Mouse (Mus musculus) heart, embryonic 10.5 days (tissue): ENCODE results near the gene Nudt17. TPM values are rescaled to one million over a fixed set of nuclear protein-coding genes. Genes with fewer than 3 reads are reported as not detected.
"Not testable (repeated sequence)": the region's sequence is repeated elsewhere in the genome, so short reads cannot be mapped to it uniquely, and the experiment has no call there.

Experiments
- DNase-seq: peaks from one replicate; pipeline ENCODE4 v3.0.0-alpha.2; 2017; ENCODE audit warnings: low spot score
- H3K27ac ChIP-seq: fragments of 300-500 bp; sonication (generic); 2 replicates; pipeline ENCODE4 v1.5.1; 2016; ENCODE audit warnings: mild to moderate bottlenecking
- H3K27me3 ChIP-seq: fragments of 300-500 bp; sonication (generic); 2 replicates; pipeline ENCODE4 v1.6.1; 2016; ENCODE audit warnings: mild to moderate bottlenecking; ENCODE audit not compliant: poor library complexity, insufficient read depth, severe bottlenecking
- H3K36me3 ChIP-seq: fragments of 300-500 bp; sonication (generic); 2 replicates; pipeline ENCODE4 v1.6.1; 2016; ENCODE audit warnings: mild to moderate bottlenecking, moderate library complexity
- H3K4me1 ChIP-seq: fragments of 300-500 bp; sonication (generic); 2 replicates; pipeline ENCODE4 v1.6.1; 2016; ENCODE audit warnings: mild to moderate bottlenecking
- H3K4me3 ChIP-seq: fragments of 300-500 bp; sonication (generic); 2 replicates; pipeline ENCODE4 v1.5.1; 2016; ENCODE audit warnings: mild to moderate bottlenecking, moderate library complexity
- H3K9me3 ChIP-seq: fragments of 300-500 bp; sonication (generic); 2 replicates; pipeline ENCODE4 v1.6.1; 2016; ENCODE audit warnings: mild to moderate bottlenecking, moderate library complexity
- WGBS: fragments of 180-500 bp; shearing (Covaris S2); methylation state at CpG from one replicate; pipeline ENCODE4 v1.1.7; 2016; 5-methylcytosine and 5-hydroxymethylcytosine counted together
- polyA plus RNA-seq: library from polyadenylated mRNA; unstranded; fragments of >200 nt; fragmentation: Nextera tagmentation; extraction: Ambion mirVana; gene quantifications from 2 replicates; pipeline ENCODE4 v1.2.1, GENCODE M21; 2016

The Nudt17 gene
- polyA plus RNA-seq, 1 experiment from 2014 or later = 7.1 TPM

- peaks cover 58% of the 10 kb centered on the region for H3K27me3 ChIP-seq
- H3K4me1 ChIP-seq = peaks cover 12% of the 10 kb centered on the region
- no peaks in the 10 kb centered on the region for H3K36me3 ChIP-seq
- WGBS = 11% methylated on average over 5 of the region's 5 CpGs
- H3K9me3 ChIP-seq = no peaks in the 10 kb centered on the region
- H3K4me3 ChIP-seq = no peak overlapping the region
- H3K27ac ChIP-seq = no peak overlapping the region
- DNase-seq = peak; percentile 71
Observed at GRCm38 (mm10) chr3:96679159-96679674, 29.1 kb downstream of the Nudt17 start.

DNA sequence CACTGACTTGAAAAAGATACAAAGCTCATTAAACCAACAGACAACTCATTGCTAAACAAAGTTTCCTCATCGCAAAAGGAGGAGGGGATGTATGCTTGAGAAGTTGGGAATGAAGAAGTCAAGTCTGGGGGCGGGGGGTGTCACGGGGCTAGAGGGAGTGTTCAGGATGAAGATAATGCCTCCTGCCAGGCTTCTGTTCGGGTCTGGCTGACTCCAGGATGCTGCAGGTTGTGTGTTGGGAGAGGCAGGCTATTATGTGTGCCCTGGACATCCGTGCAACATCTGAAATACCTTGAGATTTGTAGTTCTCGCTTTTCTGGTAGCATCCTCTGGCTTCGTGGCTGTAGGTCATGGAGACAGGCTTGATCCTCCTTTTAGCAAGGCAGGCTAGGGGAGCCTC, 29.9 kb downstream of the Nudt17 start:
- Histone ChIP-seq H3K4me1 (peaks cover 9% of the 10 kb centered on the region), H3K4me3 (no peak overlapping the region), H3K27ac (no peak overlapping the region), H3K36me3 (no peaks in the 10 kb centered on the region), H3K27me3 (peaks cover 50% of the 10 kb centered on the region), H3K9me3 (no peaks in the 10 kb centered on the region)
- 64% methylated on average over 7 of the region's 7 CpGs for WGBS
- no peak for DNase-seq

DNA sequence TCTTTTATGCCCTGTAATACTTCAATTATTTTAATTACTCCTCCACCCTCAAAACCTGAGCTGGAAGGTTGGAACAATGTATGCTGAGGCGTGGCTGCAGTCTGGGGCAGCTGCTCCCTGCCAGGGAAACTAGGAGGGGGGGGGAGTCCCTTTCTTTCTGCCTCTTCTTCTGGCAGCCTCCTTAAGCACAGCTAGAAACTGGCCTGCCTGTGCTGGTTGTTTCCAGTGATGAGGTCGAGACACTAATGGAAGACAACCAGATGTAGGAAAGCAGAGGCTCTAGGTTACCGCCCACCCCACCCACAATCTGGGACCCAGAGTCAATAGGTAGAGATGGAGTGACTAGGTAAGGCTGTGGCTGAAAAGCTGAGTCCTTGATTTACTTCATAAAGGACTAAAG, 32.7 kb downstream of the Nudt17 start:
- no peaks in the 10 kb centered on the region for H3K36me3 ChIP-seq
- H3K4me1 ChIP-seq = peaks cover 9% of the 10 kb centered on the region
- peaks cover 41% of the 10 kb centered on the region for H3K27me3 ChIP-seq
- no peak overlapping the region for H3K4me3 ChIP-seq
- no peak overlapping the region for H3K27ac ChIP-seq
- DNase-seq = no peak
- WGBS = 50% methylated on average over 3 of the region's 3 CpGs
- no peaks in the 10 kb centered on the region for H3K9me3 ChIP-seq

GRCm38 (mm10) chr3:96675171-96675570, 33.2 kb downstream of the Nudt17 start:
- H3K27ac ChIP-seq = no peak overlapping the region
- peaks cover 36% of the 10 kb centered on the region for H3K27me3 ChIP-seq
- 88% methylated on average over 3 of the region's 3 CpGs for WGBS
- no peaks in the 10 kb centered on the region for H3K9me3 ChIP-seq
- peaks cover 14% of the 10 kb centered on the region for H3K4me1 ChIP-seq
- DNase-seq = no peak
- H3K36me3 ChIP-seq = no peaks in the 10 kb centered on the region
- H3K4me3 ChIP-seq = no peak overlapping the region

DNA sequence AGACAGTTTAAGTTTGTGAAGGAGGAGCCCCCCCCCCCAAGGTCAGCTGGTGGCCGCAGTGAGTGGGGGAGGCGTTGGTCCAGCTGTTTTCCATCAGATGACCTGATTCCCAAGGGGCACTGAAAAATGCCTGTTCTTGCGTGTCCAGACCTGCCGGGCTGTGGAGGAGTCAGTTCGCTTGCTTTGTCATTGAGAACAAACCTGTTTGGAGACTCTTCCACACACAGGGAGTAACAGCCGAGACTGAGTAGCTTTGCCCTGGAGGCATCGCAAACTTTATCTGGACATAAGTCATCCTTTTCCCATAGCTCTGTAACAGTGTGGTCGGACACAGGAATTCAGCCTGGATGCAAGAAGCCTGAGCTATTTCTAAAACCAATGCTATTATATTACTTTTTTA, 33.9 kb downstream of the Nudt17 start:
- Histone ChIP-seq H3K4me1 (peaks cover 19% of the 10 kb centered on the region), H3K4me3 (no peak overlapping the region), H3K36me3 (no peaks in the 10 kb centered on the region), H3K27me3 (peaks cover 29% of the 10 kb centered on the region), H3K27ac (no peak overlapping the region), H3K9me3 (no peaks in the 10 kb centered on the region)
- peak; percentile 61 for DNase-seq
- WGBS = 54% methylated on average over 8 of the region's 8 CpGs

GRCm38 (mm10) chr3:96673514-96673913, 34.8 kb downstream of the Nudt17 start:
- DNase-seq = peak; percentile 57
- H3K9me3 ChIP-seq = no peaks in the 10 kb centered on the region
- peaks cover 14% of the 10 kb centered on the region for H3K4me1 ChIP-seq
- H3K27me3 ChIP-seq = peaks cover 21% of the 10 kb centered on the region
- H3K36me3 ChIP-seq = no peaks in the 10 kb centered on the region
- H3K27ac ChIP-seq = no peak overlapping the region
- 59% methylated on average over 4 of the region's 4 CpGs for WGBS
- H3K4me3 ChIP-seq = no peak overlapping the region

DNA sequence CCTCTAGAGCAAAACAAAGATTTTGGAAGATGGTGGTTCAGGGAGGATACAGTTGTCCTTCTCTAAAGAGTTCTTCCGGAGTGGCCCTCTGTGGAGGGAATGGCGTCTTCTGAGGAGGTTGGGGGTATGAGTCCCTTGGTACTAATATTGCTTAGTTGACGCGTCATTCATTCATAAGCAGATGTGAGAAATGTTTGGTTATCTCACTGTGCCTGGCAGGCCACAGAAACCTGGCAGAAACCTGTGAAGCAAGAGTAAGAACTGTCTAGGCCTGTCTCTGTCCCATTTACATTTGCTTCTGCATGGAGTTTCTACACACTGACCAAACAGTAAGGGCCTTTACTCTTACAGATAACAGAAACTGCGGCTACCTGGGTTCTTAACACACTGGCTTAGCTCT, 36.8 kb downstream of the Nudt17 start:
- 91% methylated on average over 5 of the region's 5 CpGs for WGBS
- H3K9me3 ChIP-seq = no peaks in the 10 kb centered on the region
- H3K36me3 ChIP-seq = no peaks in the 10 kb centered on the region
- H3K27ac ChIP-seq = no peak overlapping the region
- no peak for DNase-seq
- no peak overlapping the region for H3K4me3 ChIP-seq
- peaks cover 14% of the 10 kb centered on the region for H3K27me3 ChIP-seq
- H3K4me1 ChIP-seq = peaks cover 14% of the 10 kb centered on the region

DNA sequence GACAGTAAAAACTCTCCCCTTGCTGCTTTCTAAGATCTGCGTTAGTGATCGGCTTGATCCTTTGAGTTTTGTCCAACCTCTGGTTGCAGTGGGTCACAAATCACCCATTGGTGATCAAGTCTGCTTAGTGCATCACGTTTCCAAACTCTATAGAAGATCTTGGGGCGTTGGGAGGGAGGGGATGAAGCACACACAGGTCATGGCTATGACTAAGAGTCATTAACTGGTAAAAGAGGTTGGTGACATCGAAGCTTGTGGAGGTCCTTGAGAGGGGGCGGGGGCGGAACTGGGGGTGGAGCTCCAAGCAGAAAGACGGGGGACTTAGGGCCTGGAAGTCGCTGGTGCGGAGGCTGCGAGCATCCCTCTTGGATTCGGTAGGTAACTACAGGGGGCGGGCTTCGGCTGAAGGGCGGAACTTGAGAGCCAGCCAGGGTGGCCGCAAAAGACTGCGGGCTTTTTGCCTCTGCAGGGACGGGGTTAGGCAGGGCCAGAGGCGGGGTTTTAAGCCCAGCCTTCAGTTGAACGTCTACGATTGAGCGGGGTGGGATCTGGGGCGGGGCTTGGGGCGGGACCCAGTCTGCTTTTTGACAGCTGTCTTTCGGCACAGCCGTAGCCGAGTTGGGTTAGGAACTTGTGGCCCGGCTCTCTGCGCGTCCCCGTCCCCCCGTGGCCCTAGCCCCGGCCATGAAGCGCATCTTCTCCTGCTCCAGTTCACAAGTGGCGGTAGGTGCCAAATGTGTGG, 38.5 kb downstream of the Nudt17 start, which contains the start of gene Ankrd35:
Gene Ankrd35, plus strand, starts transcription at position 405 of the 742 bp plus-strand sequence.
- peaks cover 14% of the 10 kb centered on the region for H3K4me1 ChIP-seq
- 5% methylated on average over 35 of the region's 35 CpGs for WGBS
- H3K9me3 ChIP-seq = no peaks in the 10 kb centered on the region
- H3K27ac ChIP-seq = no peak within 1 kb of the TSS
- H3K36me3 ChIP-seq = no peaks in the 10 kb centered on the region
- peaks cover 14% of the 10 kb centered on the region for H3K27me3 ChIP-seq
- peak; percentile 94 for DNase-seq
- peak within 1 kb of the TSS; percentile 64 for H3K4me3 ChIP-seq

GRCm38 (mm10) chr3:96668424-96669067, 39.8 kb downstream of the Nudt17 start:
- no peaks in the 10 kb centered on the region for H3K36me3 ChIP-seq
- no peaks in the 10 kb centered on the region for H3K9me3 ChIP-seq
- H3K4me3 ChIP-seq = no peak overlapping the region
- no peak overlapping the region for H3K27ac ChIP-seq
- H3K4me1 ChIP-seq = peaks cover 19% of the 10 kb centered on the region
- no peak for DNase-seq
- peaks cover 14% of the 10 kb centered on the region for H3K27me3 ChIP-seq
- whole genome bisulfite sequencing = 93% methylated on average over 5 of the region's 5 CpGs

DNA sequence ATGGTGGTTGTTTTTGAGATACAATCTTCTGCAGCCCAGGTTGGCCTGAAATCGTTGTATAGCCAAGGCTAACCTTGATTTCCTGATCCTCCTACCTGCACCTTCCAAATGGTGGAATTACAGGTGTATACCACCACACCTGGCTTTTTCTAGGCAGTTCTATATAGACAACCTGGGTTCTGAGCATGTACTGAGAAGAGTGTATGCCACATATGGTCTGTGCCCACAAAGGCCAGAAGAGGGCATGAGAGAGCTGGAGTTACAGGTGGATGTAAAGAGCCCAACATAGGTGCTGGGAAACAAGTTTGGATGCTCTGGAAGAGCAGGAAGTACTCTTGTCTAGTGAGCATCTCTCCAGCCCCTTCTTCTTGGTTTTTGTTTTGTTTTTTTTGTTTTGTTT, 41.0 kb downstream of the Nudt17 start:
- Histone ChIP-seq H3K9me3 (no peaks in the 10 kb centered on the region), H3K27ac (no peak overlapping the region), H3K4me3 (no peak overlapping the region), H3K36me3 (no peaks in the 10 kb centered on the region), H3K27me3 (peaks cover 18% of the 10 kb centered on the region), H3K4me1 (peaks cover 24% of the 10 kb centered on the region)
- WGBS = 43% methylated on average over 1 of the region's 1 CpGs
- no peak for DNase-seq

DNA sequence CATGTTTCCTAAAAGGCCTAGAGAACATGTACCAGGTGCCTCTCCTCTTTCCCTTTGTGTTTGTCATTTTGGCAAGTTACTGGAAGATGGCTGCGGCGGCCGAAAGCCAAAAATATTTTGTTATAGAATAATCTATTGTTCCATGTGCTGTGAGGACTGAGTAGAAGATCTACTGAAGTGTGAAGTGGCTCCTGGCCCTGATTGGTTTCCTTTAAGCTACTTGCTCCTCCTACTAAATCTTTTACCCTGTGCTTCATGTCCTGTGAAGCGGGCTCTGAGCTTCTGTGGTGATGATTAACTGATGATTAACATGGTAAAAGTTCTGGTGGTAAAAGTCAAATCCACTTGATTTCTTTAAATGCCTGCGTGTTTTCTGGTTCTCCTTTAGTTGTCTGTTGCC, 41.4 kb downstream of the Nudt17 start:
- Histone ChIP-seq H3K36me3 (no peaks in the 10 kb centered on the region), H3K4me3 (no peak overlapping the region), H3K27me3 (peaks cover 15% of the 10 kb centered on the region), H3K27ac (no peak overlapping the region), H3K4me1 (peaks cover 24% of the 10 kb centered on the region), H3K9me3 (no peaks in the 10 kb centered on the region)
- 86% methylated on average over 5 of the region's 5 CpGs for WGBS
- no peak for DNase-seq

GRCm38 (mm10) chr3:96665732-96666363, 42.5 kb downstream of the Nudt17 start:
- H3K4me3 ChIP-seq, H3K9me3 ChIP-seq, H3K27me3 ChIP-seq, DNase-seq, H3K27ac ChIP-seq, H3K36me3 ChIP-seq: not testable (repeated sequence)
- 84% methylated on average over 7 of the region's 7 CpGs for WGBS
- peaks cover 24% of the 10 kb centered on the region for H3K4me1 ChIP-seq
